Mouse (Mus musculus): ENCODE data around the gene Amd1. TPM values are rescaled to one million over a fixed set of nuclear protein-coding genes. Genes with fewer than 3 reads are reported as not detected.

Gene Amd1
- total and polyA plus RNA-seq, 3 experiments: 81.2 to 102 TPM; not detected in 1

- TF ChIP-seq MYB (IDR thresholded peaks at IDR 0.05; ENCODE audit: low read depth, low read length) (no peak), MYC (IDR thresholded peaks at IDR 0.05; ENCODE audit: low read depth, low read length) (no peak), ELF1 (IDR thresholded peaks at IDR 0.05; ENCODE audit: low read depth, low read length) (no peak), MAFK (IDR thresholded peaks at IDR 0.05; ENCODE audit: borderline replicate concordance, low read depth, low read length) (no peak), TBP (IDR thresholded peaks at IDR 0.05; ENCODE audit: low read depth, low read length) (no peak)
These were observed 42.4 kb downstream of the Amd1 start (continued) for GRCm38 (mm10) chr10:40259542-40259941.

GRCm38 (mm10) chr10:40258976-40259375, 43.0 kb downstream of the Amd1 start:
- H3K4me3 ChIP-seq (ENCODE audit: control insufficient read depth in 1 of 2, insufficient read depth in 1 of 2, low read depth in 2 of 2, low read length in 2 of 2): no peak overlapping the region
- DNase-seq (ENCODE audit: low read depth, low spot score): no peak
- H3K27me3 ChIP-seq (ENCODE audit: control insufficient read depth in 1 of 2, insufficient read depth in 2 of 2, low read length in 2 of 2): no peaks in the 10 kb centered on the region
- no peaks in the 10 kb centered on the region for H3K9me3 ChIP-seq (replicated peaks; ENCODE audit: insufficient read depth, low read length)
- TF ChIP-seq TCF12 (IDR thresholded peaks at IDR 0.05; ENCODE audit: low read depth, low read length) (no peak), USF1 (IDR thresholded peaks at IDR 0.05; ENCODE audit: low read depth, low read length) (no peak), HCFC1 (IDR thresholded peaks at IDR 0.05; ENCODE audit: low read depth, low read length) (no peak), CTCF (IDR thresholded peaks at IDR 0.05 in 2 of 3, conservative IDR thresholded peaks at IDR 0.05 in 1 of 3; ENCODE audit: control insufficient read depth in 1 of 3, insufficient read depth in 1 of 3, low read depth in 2 of 3, low read length in 3 of 3, poor library complexity in 1 of 3, severe bottlenecking in 1 of 3) (peak in 2 of 3 experiments; percentile 12 to 44; a peak in 2 of 6 replicates), MYB (IDR thresholded peaks at IDR 0.05; ENCODE audit: low read depth, low read length) (no peak)
- H3K9ac ChIP-seq (ENCODE audit: control insufficient read depth, low read depth, low read length, poor library complexity, severe bottlenecking): no peak overlapping the region
- H3K79me2 ChIP-seq (ENCODE audit: control insufficient read depth, insufficient read depth, low read length, poor library complexity): peaks cover 2% of the 10 kb centered on the region; the same call in 1 of the 2 replicates
- peaks cover 0 to 12% of the 10 kb centered on the region in 2 experiments; a peak in 2 of 4 replicates for H3K36me3 ChIP-seq (ENCODE audit: control insufficient read depth in 1 of 2, insufficient read depth in 2 of 2, low read length in 2 of 2)
- H3K4me1 ChIP-seq (ENCODE audit: control insufficient read depth in 1 of 2, insufficient read depth in 2 of 2, low read length in 2 of 2): peaks cover 0 to 18% of the 10 kb centered on the region in 2 experiments; a peak in 2 of 4 replicates
- peak overlapping the region; percentile 79 for H3K27ac ChIP-seq (ENCODE audit: control insufficient read depth, low read depth, low read length)

- no peak overlapping the region; the same call in 1 of the 2 replicates for H3K27ac ChIP-seq (ENCODE audit: control insufficient read depth, low read depth, low read length)
- H3K79me2 ChIP-seq (ENCODE audit: control insufficient read depth, insufficient read depth, low read length, poor library complexity): peaks cover 2% of the 10 kb centered on the region; the same call in 1 of the 2 replicates
- H3K36me3 ChIP-seq (ENCODE audit: control insufficient read depth in 1 of 2, insufficient read depth in 2 of 2, low read length in 2 of 2): peaks cover 0 to 8% of the 10 kb centered on the region in 2 experiments; a peak in 2 of 4 replicates
- H3K4me1 ChIP-seq (ENCODE audit: control insufficient read depth in 1 of 2, insufficient read depth in 2 of 2, low read length in 2 of 2): peaks cover 0 to 13% of the 10 kb centered on the region in 2 experiments; a peak in 2 of 4 replicates
- no peaks in the 10 kb centered on the region for H3K9me3 ChIP-seq (replicated peaks; ENCODE audit: insufficient read depth, low read length)
- no peak overlapping the region for H3K9ac ChIP-seq (ENCODE audit: control insufficient read depth, low read depth, low read length, poor library complexity, severe bottlenecking)
- H3K4me3 ChIP-seq (ENCODE audit: control insufficient read depth in 1 of 2, insufficient read depth in 1 of 2, low read depth in 2 of 2, low read length in 2 of 2): no peak overlapping the region
- H3K27me3 ChIP-seq (ENCODE audit: control insufficient read depth in 1 of 2, insufficient read depth in 2 of 2, low read length in 2 of 2): no peaks in the 10 kb centered on the region
- peak; percentile 99 for DNase-seq (ENCODE audit: low read depth, low spot score)
- TF ChIP-seq HCFC1 (IDR thresholded peaks at IDR 0.05; ENCODE audit: low read depth, low read length) (no peak), MYB (IDR thresholded peaks at IDR 0.05; ENCODE audit: low read depth, low read length) (no peak), POLR2AphosphoS5 (IDR thresholded peaks at IDR 0.05; ENCODE audit: borderline replicate concordance, low read depth, low read length) (peak; percentile 100), ZKSCAN1 (IDR thresholded peaks at IDR 0.05; ENCODE audit: low read depth, low read length) (no peak), CTCF (IDR thresholded peaks at IDR 0.05 in 2 of 3, conservative IDR thresholded peaks at IDR 0.05 in 1 of 3; ENCODE audit: control insufficient read depth in 1 of 3, insufficient read depth in 1 of 3, low read depth in 2 of 3, low read length in 3 of 3, poor library complexity in 1 of 3, severe bottlenecking in 1 of 3) (peak in 1 of 3 experiments; percentile 18; a peak in 1 of 6 replicates), ZNF384 (IDR thresholded peaks at IDR 0.05; ENCODE audit: low read depth, low read length) (no peak), GATA1 (IDR thresholded peaks at IDR 0.05; ENCODE audit: low read depth, low read length) (peak; percentile 49), GABPA (IDR thresholded peaks at IDR 0.05; ENCODE audit: low read depth, low read length) (no peak), USF2 (IDR thresholded peaks at IDR 0.05; ENCODE audit: borderline replicate concordance in 1 of 2, insufficient read depth in 1 of 2, low read depth in 1 of 2, low read length in 2 of 2) (no peak), MAX (IDR thresholded peaks at IDR 0.05; ENCODE audit: low read length) (no peak), TBP (IDR thresholded peaks at IDR 0.05; ENCODE audit: low read depth, low read length) (peak; percentile 98), SIN3A (IDR thresholded peaks at IDR 0.05; ENCODE audit: low read length) (no peak), CHD1 (IDR thresholded peaks at IDR 0.05; ENCODE audit: low read depth, low read length) (no peak), KAT2A (conservative IDR thresholded peaks at IDR 0.05; ENCODE audit: low read depth, low read length) (no peak), SMC3 (IDR thresholded peaks at IDR 0.05; ENCODE audit: low read depth, low read length) (no peak), RCOR1 (IDR thresholded peaks at IDR 0.05; ENCODE audit: low read depth, low read length) (no peak), MYC (IDR thresholded peaks at IDR 0.05; ENCODE audit: low read depth, low read length) (no peak), MAZ (IDR thresholded peaks at IDR 0.05; ENCODE audit: low read depth, low read length) (no peak), MEF2A (IDR thresholded peaks at IDR 0.05; ENCODE audit: extremely low read depth, insufficient replicate concordance, low read depth, low read length, poor library complexity, severe bottlenecking) (no peak), CHD2 (IDR thresholded peaks at IDR 0.05; ENCODE audit: low read length) (no peak), EP300 (IDR thresholded peaks at IDR 0.05; ENCODE audit: low read depth in 1 of 2, low read length in 2 of 2) (no peak), ZMIZ1 (IDR thresholded peaks at IDR 0.05; ENCODE audit: low read depth, low read length) (no peak)
These were observed 43.5 kb downstream of the Amd1 start for GRCm38 (mm10) chr10:40258401-40258966.

Data from MEL (cell line).